Mouse (Mus musculus): ENCODE results near the gene Rasef. TPM values are rescaled to one million over a fixed set of nuclear protein-coding genes. Genes with fewer than 3 reads are reported as not detected.

Rasef gene
- 0.61 and 0.71 TPM in 2 replicates for polyA plus RNA-seq (2012; rRNA removed)

- no peaks in the 10 kb centered on the region for H3K4me1 ChIP-seq (ENCODE audit: control insufficient read depth, insufficient read depth, low read length)
- 5% methylated on average over 87 of the region's 87 CpGs for WGBS
- H3K27ac ChIP-seq (ENCODE audit: insufficient read depth, low read depth, low read length): no peak within 1 kb of the TSS
- H3K27me3 ChIP-seq (replicated peaks; ENCODE audit: control insufficient read depth, insufficient read depth, low read length): no peaks in the 10 kb centered on the region
- TF ChIP-seq CTCF (conservative IDR thresholded peaks at IDR 0.05; ENCODE audit: insufficient read depth, insufficient read length, low read depth, low read length): no peak
- TF ChIP-seq POLR2A (IDR thresholded peaks at IDR 0.05; ENCODE audit: low read depth, low read length): no peak
- peak; percentile 38 for DNase-seq
- peak within 1 kb of the TSS; percentile 45 for H3K4me3 ChIP-seq (ENCODE audit: insufficient read depth, low read depth, low read length)
- H3K36me3 ChIP-seq (ENCODE audit: control insufficient read depth, insufficient read depth, low read length): no peaks in the 10 kb centered on the region
Measured at GRCm38 (mm10) chr4:73790260-73791185, at the start of gene Rasef. Rasef (minus strand) TSS chr4:73790994.

GRCm38 (mm10) chr4:73826587-73826986 lies 35.8 kb upstream of the Rasef start:
- no peaks in the 10 kb centered on the region for H3K4me1 ChIP-seq (ENCODE audit: control insufficient read depth, insufficient read depth, low read length)
- H3K4me3 ChIP-seq (ENCODE audit: insufficient read depth, low read depth, low read length): no peak overlapping the region
- DNase-seq: no peak
- H3K27me3 ChIP-seq (replicated peaks; ENCODE audit: control insufficient read depth, insufficient read depth, low read length): no peaks in the 10 kb centered on the region
- H3K36me3 ChIP-seq (ENCODE audit: control insufficient read depth, insufficient read depth, low read length): no peaks in the 10 kb centered on the region
- TF ChIP-seq POLR2A (IDR thresholded peaks at IDR 0.05; ENCODE audit: low read depth, low read length): no peak
- no peak for TF ChIP-seq CTCF (conservative IDR thresholded peaks at IDR 0.05; ENCODE audit: insufficient read depth, insufficient read length, low read depth, low read length)
- H3K27ac ChIP-seq (ENCODE audit: insufficient read depth, low read depth, low read length): no peak overlapping the region
- 83% methylated on average over 3 of the region's 3 CpGs for WGBS

- no peak for TF ChIP-seq CTCF (conservative IDR thresholded peaks at IDR 0.05; ENCODE audit: insufficient read depth, insufficient read length, low read depth, low read length)
- no peak for TF ChIP-seq POLR2A (IDR thresholded peaks at IDR 0.05; ENCODE audit: low read depth, low read length)
- no peak overlapping the region for H3K27ac ChIP-seq (ENCODE audit: insufficient read depth, low read depth, low read length)
- no peaks in the 10 kb centered on the region for H3K4me1 ChIP-seq (ENCODE audit: control insufficient read depth, insufficient read depth, low read length)
- no peak for DNase-seq
- no peaks in the 10 kb centered on the region for H3K36me3 ChIP-seq (ENCODE audit: control insufficient read depth, insufficient read depth, low read length)
- H3K27me3 ChIP-seq (replicated peaks; ENCODE audit: control insufficient read depth, insufficient read depth, low read length): no peaks in the 10 kb centered on the region
- no peak overlapping the region for H3K4me3 ChIP-seq (ENCODE audit: insufficient read depth, low read depth, low read length)
- 29% methylated on average over 3 of the region's 3 CpGs for WGBS
Measured at GRCm38 (mm10) chr4:73791186-73791540, 369 bp upstream of the Rasef start.

- TF ChIP-seq CTCF (conservative IDR thresholded peaks at IDR 0.05; ENCODE audit: insufficient read depth, insufficient read length, low read depth, low read length) (no peak), POLR2A (IDR thresholded peaks at IDR 0.05; ENCODE audit: low read depth, low read length) (no peak)
- Histone ChIP-seq H3K27me3 (replicated peaks; ENCODE audit: control insufficient read depth, insufficient read depth, low read length) (no peaks in the 10 kb centered on the region), H3K27ac (ENCODE audit: insufficient read depth, low read depth, low read length) (no peak overlapping the region), H3K4me3 (ENCODE audit: insufficient read depth, low read depth, low read length) (no peak overlapping the region), H3K4me1 (ENCODE audit: control insufficient read depth, insufficient read depth, low read length) (no peaks in the 10 kb centered on the region), H3K36me3 (ENCODE audit: control insufficient read depth, insufficient read depth, low read length) (no peaks in the 10 kb centered on the region)
- WGBS: 44% methylated on average over 6 of the region's 6 CpGs
- no peak for DNase-seq
Measured at GRCm38 (mm10) chr4:73789534-73789933, 1.3 kb downstream of the Rasef start.

DNA sequence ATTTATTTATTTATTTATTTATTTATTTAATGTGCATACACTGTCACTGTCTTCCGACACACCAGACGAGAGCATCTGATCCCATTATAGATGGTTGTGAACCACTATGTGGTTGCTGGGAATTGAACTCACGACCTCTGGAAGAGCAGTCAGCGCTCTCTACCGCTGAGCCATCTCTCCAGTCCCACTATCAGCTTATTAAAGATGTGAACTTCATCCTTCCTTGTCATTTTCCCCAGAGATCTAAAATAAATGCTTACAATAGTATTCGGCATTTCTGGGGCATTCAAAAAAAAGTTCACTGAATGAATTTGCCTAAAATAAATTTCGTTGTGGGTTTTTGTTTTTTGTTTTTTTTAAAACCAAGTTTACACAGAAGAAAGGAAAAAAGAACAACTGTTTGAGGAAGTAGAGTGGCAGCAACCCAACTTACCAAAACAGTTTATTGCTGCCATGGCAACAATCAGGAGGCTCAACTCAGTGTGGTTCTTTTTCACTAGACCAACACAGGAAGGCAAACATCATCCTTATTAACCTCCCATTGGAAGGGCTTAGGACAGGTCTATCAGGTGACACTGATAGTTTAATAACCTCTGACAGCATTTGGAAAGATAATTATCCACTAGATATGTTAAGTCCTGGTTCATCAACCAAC lies 2.6 kb downstream of the Rasef start:
- no peaks in the 10 kb centered on the region for H3K4me1 ChIP-seq (ENCODE audit: control insufficient read depth, insufficient read depth, low read length)
- DNase-seq: no peak
- TF ChIP-seq POLR2A (IDR thresholded peaks at IDR 0.05; ENCODE audit: low read depth, low read length) (no peak), CTCF (conservative IDR thresholded peaks at IDR 0.05; ENCODE audit: insufficient read depth, insufficient read length, low read depth, low read length) (no peak)
- H3K4me3 ChIP-seq (ENCODE audit: insufficient read depth, low read depth, low read length): no peak overlapping the region
- H3K27me3 ChIP-seq (replicated peaks; ENCODE audit: control insufficient read depth, insufficient read depth, low read length): no peaks in the 10 kb centered on the region
- no peaks in the 10 kb centered on the region for H3K36me3 ChIP-seq (ENCODE audit: control insufficient read depth, insufficient read depth, low read length)
- 76% methylated on average over 7 of the region's 7 CpGs for WGBS
- no peak overlapping the region for H3K27ac ChIP-seq (ENCODE audit: insufficient read depth, low read depth, low read length)

DNA sequence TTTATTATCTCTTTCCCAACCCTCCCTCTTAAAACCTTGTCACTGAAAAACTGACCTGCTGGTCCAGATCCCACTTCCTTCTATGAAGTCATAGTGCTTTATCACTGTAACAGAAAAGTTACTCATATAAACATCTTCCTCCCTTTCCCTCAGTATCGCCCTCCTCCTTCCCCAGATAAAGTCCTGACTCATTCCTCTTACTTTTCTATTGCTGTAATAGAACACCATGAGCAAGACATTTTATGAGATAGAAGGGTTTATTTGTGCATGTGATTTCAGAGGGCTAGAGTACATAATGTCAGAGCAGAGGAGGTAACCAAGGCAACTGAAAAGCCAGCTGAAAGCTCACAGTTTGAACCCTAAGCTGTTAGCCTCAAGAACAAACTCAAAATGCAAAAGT lies 6.6 kb downstream of the Rasef start:
- Histone ChIP-seq H3K27ac (ENCODE audit: insufficient read depth, low read depth, low read length) (no peak overlapping the region), H3K36me3 (ENCODE audit: control insufficient read depth, insufficient read depth, low read length) (no peaks in the 10 kb centered on the region), H3K4me1 (ENCODE audit: control insufficient read depth, insufficient read depth, low read length) (no peaks in the 10 kb centered on the region), H3K4me3 (ENCODE audit: insufficient read depth, low read depth, low read length) (no peak overlapping the region), H3K27me3 (replicated peaks; ENCODE audit: control insufficient read depth, insufficient read depth, low read length) (no peaks in the 10 kb centered on the region)
- TF ChIP-seq POLR2A (IDR thresholded peaks at IDR 0.05; ENCODE audit: low read depth, low read length) (no peak), CTCF (conservative IDR thresholded peaks at IDR 0.05; ENCODE audit: insufficient read depth, insufficient read length, low read depth, low read length) (no peak)
- WGBS: 71% methylated on average over 1 of the region's 1 CpGs
- no peak for DNase-seq

GRCm38 (mm10) chr4:73781061-73781460 lies 9.7 kb downstream of the Rasef start:
- WGBS: 72% methylated on average over 3 of the region's 3 CpGs

More at GRCm38 (mm10) chr4:73781061-73781460, 9.7 kb downstream of the Rasef start:
- Histone ChIP-seq H3K27ac (ENCODE audit: insufficient read depth, low read depth, low read length) (no peak overlapping the region), H3K4me3 (ENCODE audit: insufficient read depth, low read depth, low read length) (no peak overlapping the region), H3K36me3 (ENCODE audit: control insufficient read depth, insufficient read depth, low read length) (no peaks in the 10 kb centered on the region), H3K27me3 (replicated peaks; ENCODE audit: control insufficient read depth, insufficient read depth, low read length) (no peaks in the 10 kb centered on the region), H3K4me1 (ENCODE audit: control insufficient read depth, insufficient read depth, low read length) (no peaks in the 10 kb centered on the region)
- DNase-seq: no peak
- TF ChIP-seq CTCF (conservative IDR thresholded peaks at IDR 0.05; ENCODE audit: insufficient read depth, insufficient read length, low read depth, low read length) (no peak), POLR2A (IDR thresholded peaks at IDR 0.05; ENCODE audit: low read depth, low read length) (no peak)
